Mouse (Mus musculus): ENCODE data around the gene Ccrl2.

The Ccrl2 gene

DNA sequence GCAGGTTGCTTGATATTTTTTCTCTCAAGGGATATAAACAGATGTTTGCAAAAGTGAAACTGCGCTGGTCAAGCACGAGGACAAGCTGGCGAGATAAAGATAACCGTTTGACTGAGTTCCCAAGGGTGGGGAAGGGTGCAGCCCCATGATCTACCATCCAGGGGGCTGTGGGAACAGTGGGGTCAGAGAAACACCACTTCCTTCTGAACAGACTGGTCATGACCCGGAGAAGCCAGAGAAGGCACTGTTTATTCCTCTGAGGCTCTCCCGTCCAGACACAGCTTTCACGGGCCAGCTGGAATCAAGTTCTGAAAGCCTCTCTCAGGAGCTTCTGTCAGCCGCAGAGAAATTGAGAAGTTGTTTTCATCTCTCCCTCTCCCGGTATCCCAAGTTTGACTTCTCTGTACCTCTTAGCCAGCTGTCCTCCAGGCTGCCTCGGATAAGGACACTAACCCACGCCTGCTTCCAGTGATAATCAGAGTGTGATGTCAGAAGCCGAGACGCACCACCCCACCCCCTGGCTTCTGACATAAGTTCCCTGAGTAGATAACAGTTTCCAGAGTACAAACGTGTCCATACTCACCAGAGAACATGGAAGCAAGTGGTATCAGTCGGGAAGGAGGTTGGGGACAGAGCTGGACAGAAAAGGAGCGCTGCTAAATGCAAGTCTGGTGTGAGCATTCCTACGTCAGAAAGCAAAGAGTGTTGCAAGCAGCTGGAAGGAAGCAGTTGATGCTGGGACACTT lies at the start of gene Ccrl2:
Ccrl2 (minus strand) TSS at position 722 of the 746 bp plus-strand sequence.
- no peak for ATAC-seq (ENCODE audit: insufficient number of reproducible peaks, low FRiP score, low TSS enrichment)

DNA sequence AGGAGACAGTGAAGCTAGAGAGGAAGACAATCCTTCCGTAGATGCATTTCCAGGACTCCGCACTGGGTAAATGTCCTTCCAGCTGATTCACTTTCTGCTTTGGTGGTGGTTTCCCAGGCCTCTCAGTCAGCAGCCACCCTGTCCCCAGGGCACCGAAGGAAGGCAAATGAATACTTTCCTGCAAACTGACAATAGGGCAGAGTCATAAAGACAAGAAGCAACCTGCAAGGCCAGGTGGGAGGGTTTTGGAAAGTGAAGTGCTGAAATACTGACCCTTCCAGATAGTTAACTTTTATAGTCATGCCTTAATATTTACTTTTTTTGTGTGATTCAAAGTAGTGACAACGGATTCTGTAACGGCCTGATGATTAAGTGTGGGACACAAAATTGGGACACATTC lies 46.6 kb upstream of the Ccrl2 start:
- ATAC-seq (ENCODE audit: insufficient number of reproducible peaks, low FRiP score, low TSS enrichment): no peak

DNA sequence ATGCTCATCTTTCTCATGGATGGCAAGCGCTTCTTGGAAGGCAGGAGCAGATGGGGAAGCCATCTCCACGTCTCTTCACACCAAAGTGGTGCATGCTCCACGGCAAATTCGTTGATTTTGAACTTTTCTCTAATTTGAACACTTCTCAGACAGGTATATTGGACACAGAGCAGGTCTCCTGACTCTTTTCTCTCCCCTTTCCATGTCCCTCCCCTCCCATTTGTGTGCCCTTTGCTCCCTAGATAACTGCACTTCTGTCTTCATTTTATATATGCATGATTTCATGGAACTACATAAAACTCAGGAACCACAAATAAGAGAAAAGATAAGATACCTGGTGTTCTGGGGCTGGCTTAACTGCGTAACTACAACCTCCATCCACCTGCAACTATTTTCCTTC lies 46.0 kb upstream of the Ccrl2 start:
- ATAC-seq (ENCODE audit: insufficient number of reproducible peaks, low FRiP score, low TSS enrichment): no peak

DNA sequence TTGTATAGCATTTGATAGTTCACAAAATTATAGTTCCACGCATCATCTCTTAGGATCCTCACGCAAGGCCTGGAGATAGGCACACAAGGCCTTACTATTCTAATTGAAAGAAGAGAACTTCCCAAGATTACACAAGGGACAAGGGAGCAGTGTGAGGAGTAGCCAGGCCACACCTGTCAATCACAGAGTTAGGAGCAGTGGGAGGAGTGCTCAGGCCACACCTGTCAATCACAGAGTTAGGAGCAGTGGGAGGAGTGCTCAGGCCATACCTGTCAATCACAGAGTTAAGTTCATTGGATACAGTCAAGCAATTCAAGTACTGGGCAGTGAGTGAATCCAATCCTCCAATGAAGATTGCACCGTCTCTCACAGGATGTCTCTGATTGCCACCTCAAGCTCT lies 43.1 kb upstream of the Ccrl2 start:
- no peak for ATAC-seq (ENCODE audit: insufficient number of reproducible peaks, low FRiP score, low TSS enrichment)

DNA sequence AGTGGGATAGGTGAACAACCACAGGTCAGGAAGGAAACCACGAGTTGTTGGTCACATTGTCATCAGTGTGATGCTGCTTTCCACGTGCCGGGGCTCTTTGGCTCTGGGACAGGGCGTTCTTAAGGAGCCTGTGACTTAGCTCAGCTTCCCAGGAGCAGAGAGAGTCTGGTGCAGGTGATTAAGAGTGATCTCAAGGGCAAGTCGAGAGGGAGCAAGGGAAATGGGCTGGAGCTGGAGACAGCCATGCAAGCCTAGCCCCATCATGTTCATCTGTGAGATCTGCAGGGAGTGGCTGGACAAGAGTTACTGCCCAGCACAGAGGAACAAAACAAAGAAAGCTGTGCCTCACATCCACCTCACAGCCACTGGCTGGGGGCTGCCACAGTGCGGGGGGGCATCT lies 40.2 kb upstream of the Ccrl2 start:
- no peak for ATAC-seq (ENCODE audit: insufficient number of reproducible peaks, low FRiP score, low TSS enrichment)

DNA sequence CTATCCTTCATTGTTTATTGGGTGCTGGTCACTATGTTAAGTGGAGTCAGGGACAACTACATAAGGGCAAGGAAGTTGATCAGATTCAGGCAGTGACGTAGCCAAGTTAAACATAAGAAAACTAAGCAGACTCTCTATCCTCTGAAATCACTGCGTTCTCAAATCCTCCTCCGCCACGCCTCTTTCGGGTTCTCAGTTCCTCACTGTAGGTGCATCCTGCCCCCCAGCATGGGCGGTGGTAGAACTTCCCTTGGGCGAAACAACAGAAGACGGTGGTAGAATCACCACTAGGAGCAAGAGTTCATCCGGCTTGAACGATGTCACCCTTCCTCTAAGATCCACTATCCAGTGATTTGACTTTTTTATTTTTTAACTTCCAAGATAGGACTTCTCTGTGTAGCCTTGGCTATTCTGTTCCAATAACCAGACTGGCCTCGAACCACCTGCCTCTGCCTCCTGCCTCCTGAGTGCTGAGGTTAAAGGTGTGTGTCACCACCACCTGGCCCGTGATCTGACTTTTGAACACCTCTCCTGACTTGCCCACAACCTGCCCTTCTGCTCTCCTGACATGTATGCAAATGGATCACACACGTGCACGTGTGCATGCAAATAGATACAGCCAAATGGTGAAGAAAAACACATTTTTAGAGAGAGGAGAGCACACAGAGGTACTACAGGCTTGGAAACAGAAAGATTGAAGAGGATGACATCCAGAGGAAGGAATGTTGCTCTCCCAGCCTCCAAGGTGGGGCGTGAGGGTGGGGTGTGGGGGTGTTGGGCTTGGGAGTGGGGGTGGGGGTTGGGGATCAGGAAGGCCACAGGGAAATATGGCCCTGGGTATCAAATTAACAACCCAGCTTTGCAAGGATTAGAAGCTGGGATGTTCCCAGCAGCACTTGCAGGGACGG lies 39.4 kb upstream of the Ccrl2 start:
- no peak for ATAC-seq (ENCODE audit: insufficient number of reproducible peaks, low FRiP score, low TSS enrichment)

DNA sequence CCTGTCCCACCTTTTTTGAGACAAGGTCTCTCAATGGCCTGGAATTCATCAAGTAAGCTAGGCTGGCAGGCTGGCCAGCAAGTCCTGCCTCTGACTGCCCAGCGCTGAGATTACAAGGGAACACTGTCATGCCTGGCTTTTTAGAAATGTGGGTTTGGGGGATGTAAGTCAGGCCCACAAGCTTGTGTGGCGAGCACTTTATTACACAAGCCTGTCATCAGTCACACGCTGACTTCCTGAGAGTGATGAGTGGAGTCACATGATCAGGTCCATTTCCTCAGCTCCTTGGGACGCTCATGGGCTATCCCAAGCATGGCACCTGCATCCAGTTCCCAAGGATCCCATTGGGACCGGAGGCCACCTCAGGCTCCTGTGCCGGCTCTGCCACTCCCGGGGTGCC lies 38.4 kb upstream of the Ccrl2 start:
- no peak for ATAC-seq (ENCODE audit: insufficient number of reproducible peaks, low FRiP score, low TSS enrichment)

DNA sequence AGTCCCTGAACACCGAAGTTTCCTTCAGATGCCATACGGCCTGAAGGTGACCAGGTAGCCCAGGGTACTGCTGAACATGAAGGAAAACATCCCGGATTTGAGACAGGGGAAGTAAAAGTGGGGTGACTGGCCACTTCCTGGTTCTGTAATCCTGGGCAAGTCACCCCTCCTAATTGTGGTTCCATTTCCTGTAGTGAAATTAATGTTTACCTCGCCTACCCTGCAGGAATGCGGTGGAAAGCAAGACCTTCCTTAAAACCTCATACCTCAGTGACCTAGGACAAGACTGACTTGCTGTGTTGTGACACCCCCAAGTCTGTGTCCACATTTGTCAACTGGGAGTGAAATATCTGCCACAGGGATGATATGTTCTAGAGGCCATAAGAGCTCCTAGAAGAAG lies 37.3 kb upstream of the Ccrl2 start:
- no peak for ATAC-seq (ENCODE audit: insufficient number of reproducible peaks, low FRiP score, low TSS enrichment)

DNA sequence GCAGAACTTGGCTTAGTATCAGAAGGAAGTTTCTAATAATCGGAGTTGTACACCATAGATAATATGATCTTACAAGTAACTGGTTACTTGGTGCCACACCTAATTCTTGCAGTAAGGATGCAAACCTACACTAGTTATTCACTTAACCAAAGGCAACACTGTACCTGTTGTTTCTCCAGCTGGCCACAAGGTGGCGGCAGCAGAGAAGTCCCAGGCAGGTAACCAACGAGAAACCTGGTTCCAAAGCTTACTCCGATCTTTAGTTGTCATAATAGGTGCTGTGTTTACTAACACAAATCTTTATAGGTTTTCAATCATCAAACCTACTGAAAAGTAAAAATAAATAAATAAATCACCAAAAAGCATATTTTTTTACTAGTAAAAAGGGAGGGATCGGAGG lies 35.8 kb upstream of the Ccrl2 start:
- no peak for ATAC-seq (ENCODE audit: insufficient number of reproducible peaks, low FRiP score, low TSS enrichment)

DNA sequence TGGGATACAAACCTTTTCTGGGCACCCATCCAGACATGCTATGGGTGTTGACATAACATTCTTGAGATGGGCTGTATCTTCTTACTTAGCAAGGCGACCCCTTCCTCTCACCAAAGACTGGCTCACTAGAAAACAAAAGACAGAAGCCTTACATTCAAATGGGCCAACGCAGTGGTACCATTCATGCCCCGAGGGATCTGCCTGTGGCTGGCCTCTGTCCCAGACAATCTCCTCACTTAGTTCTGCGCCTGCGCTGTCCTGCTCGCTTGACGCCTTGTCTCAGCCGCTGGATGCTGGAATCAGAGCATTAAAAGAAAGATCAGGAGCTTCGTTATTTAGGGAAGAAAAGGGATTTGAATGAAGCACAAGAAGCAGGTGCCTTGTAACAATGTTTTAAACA lies 35.3 kb upstream of the Ccrl2 start:
- no peak for ATAC-seq (ENCODE audit: insufficient number of reproducible peaks, low FRiP score, low TSS enrichment)

DNA sequence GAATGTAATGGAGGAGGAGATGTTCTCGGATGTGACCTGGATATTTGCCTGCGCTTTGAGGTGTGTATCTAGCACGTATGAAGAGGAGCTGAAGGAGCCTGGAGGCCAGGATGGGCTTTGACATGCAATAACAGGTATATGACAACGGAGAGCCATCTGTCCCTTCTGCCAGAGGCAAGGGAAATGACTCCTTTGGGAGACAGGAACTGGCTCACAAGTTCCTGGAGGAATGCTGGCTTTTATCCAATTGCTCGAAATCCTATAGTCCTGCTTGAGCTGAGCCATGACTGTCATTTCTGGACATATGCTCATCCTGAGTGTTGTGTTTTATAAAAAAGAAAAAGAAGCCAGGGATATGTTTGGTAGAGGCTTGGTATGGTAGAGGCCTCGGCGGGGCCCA lies 31.6 kb upstream of the Ccrl2 start:
- ATAC-seq (ENCODE audit: insufficient number of reproducible peaks, low FRiP score, low TSS enrichment): no peak

DNA sequence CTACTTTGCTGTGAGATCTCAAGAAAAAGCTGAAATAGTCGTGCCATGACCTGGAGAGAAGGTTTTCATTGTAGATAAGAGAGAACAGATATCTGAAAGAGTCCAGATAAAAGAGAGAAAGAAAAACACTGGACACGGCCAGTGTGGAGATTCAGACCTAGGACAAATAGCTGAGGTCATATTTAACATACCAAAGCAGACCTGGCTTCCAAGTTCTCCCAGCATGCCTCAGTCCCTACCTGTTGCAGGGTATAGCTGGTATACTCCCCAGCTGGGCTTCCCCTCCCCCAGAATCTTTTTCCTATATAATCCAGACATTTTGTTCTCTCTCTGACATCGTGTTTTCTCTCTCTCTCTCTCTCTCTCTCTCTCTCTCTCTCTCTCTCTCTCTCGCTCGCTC lies 30.6 kb upstream of the Ccrl2 start:
- ATAC-seq (ENCODE audit: insufficient number of reproducible peaks, low FRiP score, low TSS enrichment): no peak

DNA sequence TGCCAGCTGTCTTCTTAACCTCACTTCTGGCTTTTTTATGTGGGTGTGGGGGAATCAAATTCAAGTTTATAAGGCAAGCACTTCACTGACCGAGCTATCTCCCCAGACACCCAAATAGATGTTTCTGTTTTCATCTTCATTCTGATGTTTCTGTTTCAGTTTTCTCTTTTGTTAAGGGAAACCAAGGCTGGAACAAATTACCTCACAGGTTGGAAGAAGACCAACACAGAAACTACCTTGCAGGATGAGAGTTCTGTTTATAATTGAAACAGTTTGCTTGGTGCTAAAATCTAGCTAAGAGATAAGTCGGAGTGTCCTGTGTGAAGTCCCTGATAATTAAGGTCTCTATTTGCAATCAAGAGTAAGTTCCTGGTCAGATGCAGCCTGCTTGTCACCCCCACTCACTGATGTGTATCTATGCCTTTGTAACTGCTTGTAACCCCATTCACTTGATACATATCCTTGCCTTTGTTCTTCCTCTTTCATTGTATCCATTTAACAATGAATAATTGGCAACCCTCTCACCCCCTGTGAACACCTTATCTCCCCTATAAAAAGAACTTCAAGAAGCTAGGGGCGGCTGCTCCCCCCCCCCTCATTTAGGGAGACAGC lies 29.8 kb upstream of the Ccrl2 start:
- no peak for ATAC-seq (ENCODE audit: insufficient number of reproducible peaks, low FRiP score, low TSS enrichment)

DNA sequence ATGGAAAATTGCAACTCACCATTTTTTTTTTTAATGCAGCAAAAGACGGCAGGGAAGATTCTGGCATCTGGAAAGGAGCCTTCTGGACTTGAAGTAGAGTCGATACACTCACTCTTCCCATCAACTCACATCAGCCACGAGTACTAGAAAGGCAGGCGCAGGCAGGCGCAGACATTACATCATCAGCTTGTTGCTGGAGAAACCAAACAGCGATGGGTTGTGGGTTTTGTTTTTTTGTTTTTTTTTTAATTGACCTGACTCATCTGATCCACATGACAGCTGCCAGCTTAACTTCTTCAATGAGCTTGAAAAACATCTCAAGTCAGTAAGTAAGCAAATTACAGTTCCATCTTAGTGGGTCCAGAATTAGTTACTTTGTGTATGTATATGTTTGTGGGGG lies 28.8 kb upstream of the Ccrl2 start:
- no peak for ATAC-seq (ENCODE audit: insufficient number of reproducible peaks, low FRiP score, low TSS enrichment)

DNA sequence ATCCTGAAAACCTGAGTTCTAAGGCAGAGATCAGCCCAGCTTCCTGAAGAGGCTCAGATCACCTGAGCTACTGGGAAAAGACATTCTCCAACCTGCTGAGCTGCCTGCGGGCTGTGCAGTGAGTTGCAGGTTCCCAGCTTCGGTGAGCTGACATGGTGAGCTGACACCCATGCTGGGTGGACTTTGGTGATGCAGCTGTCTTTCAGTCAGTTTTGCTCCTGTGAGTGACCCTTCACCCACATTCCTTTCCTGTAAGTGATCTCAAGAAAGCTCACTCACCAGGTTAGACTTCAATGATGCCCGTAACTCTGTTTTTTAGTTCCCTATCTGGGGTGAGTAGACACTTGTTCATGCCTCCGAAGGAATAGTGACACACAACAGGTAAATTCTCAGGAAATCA lies 28.0 kb upstream of the Ccrl2 start:
- no peak for ATAC-seq (ENCODE audit: insufficient number of reproducible peaks, low FRiP score, low TSS enrichment)

DNA sequence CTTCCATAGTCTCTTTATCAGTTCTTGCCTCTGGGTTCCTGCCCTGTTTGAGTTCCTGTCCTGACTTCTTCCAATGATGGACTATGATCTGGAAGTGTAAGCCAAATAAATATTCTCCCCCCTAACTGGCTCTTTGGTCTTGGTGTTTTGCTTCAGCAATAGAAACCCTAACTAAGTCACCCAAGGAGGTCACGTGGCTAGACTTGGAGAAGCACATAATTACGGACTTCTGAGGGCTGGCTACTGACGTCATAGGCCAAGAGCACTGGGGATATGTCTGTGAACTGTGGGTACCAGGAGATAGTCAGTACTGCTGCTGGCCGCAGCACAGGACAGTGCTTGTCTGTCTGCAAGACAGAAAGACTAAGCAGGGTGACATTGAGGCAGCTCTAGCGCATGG lies 24.4 kb upstream of the Ccrl2 start:
- no peak for ATAC-seq (ENCODE audit: insufficient number of reproducible peaks, low FRiP score, low TSS enrichment)

DNA sequence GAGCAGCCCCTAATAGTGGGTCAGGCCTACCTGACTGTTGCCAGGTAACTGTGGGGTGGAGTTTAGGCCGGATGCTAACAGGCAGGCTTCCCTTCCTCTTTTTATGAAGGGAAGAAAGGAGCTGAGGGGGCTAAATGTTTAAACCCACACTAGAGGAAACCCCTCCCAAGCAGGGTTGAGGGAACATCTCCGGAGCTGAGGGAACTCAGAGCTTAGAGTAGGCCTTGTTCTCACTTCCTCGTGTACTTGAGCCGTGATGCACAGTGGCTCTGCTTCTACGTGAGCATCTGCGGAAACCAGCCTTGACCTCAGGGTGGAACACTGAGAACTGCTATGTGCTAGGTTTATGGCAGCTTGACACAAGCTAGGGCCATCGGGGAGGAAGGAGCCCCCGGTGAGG lies 23.5 kb upstream of the Ccrl2 start:
- ATAC-seq (ENCODE audit: insufficient number of reproducible peaks, low FRiP score, low TSS enrichment): no peak

DNA sequence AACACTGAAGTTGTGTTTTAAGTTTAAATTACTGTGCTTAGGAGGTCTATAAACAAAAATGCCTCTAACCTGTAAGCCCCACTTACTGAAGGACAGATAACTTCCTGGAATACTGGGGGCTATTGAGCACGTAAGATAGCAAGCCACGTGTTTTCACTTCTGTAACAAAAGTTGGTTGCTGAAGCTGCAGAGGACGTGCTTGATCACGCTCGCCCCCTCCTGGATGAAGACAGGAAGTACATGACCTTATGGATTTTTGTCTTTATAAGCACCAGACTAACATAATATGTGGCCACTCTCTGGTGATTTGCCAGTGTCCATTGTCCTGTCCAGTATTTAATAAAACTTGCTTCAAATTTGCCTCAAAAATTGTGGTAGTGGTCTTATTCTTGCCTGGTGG lies 20.4 kb upstream of the Ccrl2 start:
- ATAC-seq (ENCODE audit: insufficient number of reproducible peaks, low FRiP score, low TSS enrichment): no peak

DNA sequence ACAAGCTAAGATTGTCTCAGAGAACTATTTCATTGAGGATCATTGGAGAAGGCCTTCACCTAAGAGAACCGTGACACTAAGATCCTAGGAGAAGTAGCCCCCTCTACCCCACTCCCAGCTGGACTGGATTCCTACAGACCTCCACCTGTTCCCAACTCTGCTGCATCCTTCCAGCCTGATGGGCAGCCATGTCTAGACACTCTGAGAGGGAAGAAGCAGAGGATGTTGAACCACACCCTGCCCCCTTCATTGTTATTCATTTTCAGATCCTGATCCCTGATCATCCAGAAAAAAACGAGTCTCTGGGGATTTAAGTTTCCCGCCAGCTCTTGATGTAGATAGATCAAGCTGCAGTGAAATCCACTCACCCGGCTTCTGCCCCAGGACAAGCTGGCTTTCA lies 15.7 kb upstream of the Ccrl2 start:
- no peak for ATAC-seq (ENCODE audit: insufficient number of reproducible peaks, low FRiP score, low TSS enrichment)

DNA sequence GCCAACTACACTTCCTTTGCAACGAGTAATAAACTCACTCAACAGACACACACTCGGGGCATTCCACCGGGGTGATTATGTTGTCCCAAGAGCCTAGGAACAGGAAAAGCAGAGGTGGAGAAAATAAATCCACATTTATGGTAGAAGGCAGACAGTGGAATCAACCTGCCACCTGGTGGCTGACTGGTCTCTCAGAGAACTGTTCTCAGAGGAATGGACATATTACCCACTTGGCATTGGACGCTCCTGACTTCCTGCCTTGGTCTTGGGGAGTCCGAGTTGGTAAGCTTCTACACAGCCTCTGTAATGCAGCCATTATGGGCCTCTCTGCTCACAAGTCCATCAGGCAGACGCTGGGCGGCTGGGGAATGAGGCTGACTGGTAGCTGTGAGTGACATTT lies 14.9 kb upstream of the Ccrl2 start:
- ATAC-seq (ENCODE audit: insufficient number of reproducible peaks, low FRiP score, low TSS enrichment): no peak

DNA sequence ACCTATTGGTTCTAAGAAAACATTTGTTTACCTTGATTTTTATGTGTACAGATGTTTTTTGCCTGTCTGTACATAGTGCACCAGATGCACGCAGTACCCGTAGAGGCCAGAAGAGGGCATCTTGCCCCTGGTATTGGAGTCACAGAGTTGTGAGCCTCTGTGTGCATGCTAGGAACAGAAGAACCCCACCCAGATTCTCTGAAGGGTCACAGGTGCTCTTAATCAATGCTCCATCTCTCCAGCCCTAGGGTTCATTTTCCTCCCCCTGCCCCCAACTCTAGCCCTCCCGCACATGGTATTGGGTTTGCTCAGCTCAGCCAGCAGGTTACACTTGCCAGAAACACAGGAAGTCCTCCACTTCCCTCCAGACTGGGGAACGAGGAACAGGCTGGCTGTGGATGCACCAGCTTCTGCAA lies 13.2 kb upstream of the Ccrl2 start:
- ATAC-seq (ENCODE audit: insufficient number of reproducible peaks, low FRiP score, low TSS enrichment): no peak
